Mouse (Mus musculus) kidney, adult 2 months (tissue): ENCODE measurements around the gene Bdkrb1.

Source experiments
- CTCF ChIP-seq: fragments of 200-500 bp; conservative IDR thresholded peaks from 2 replicates; pipeline ENCODE4 v1.5.1; 2011; ENCODE audit warnings: low read depth, mild to moderate bottlenecking, control low read depth, low read length, moderate library complexity, mixed read lengths; ENCODE audit not compliant: insufficient read depth, insufficient read length
- POLR2A ChIP-seq: fragments of 200-500 bp; IDR thresholded peaks from one replicate; pipeline ENCODE4 v1.6.1; 2011; ENCODE audit warnings: low read depth, low read length, control low read depth

DNA sequence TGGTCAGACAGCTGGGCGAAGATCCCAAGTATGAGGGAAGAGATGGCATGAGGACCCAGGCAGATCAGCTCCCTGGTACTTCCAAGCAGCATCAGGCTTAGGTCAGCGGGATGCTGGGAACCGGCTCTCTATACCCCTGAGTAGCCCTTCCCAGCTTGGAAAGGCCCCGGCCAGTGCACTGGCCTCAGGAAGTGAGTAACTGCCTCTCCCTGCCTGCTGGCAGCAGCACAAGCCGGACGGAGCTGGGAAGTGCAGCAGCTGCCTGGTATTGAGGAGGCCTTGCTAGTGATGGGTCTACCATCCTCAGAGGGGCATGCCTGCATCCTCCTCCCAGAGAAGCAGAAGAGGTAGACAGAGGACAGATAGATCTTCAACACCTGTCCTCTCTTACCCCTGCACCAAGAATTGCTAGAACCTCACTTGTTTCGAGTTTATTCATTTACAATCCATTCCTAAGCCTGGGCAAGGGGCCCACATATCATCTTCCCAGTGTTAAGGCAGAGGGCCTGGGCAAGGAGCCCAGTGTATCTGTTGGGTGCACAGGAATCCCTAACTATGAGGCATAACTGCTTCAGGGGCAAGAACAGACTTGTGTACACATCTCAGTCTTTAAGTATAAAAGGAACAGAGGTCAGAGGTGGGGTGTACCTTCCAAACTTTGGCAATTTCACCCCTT, 45.5 kb upstream of the Bdkrb1 start:
- TF ChIP-seq CTCF: no peak
- TF ChIP-seq POLR2A: no peak
